Mouse (Mus musculus): ENCODE data around the gene Pcdh10. TPM values are rescaled to one million over a fixed set of nuclear protein-coding genes. Genes with fewer than 3 reads are reported as not detected.

The Pcdh10 gene
- total and polyA plus RNA-seq, 3 experiments = not detected

- DNase-seq (ENCODE audit: low read depth, low spot score) = no peak
- Histone ChIP-seq H3K36me3 (ENCODE audit: control insufficient read depth in 1 of 2, insufficient read depth in 2 of 2, low read length in 2 of 2) (no peaks in the 10 kb centered on the region), H3K79me2 (ENCODE audit: control insufficient read depth, insufficient read depth, low read length, poor library complexity) (no peaks in the 10 kb centered on the region), H3K27ac (ENCODE audit: control insufficient read depth, low read depth, low read length) (no peak overlapping the region), H3K9me3 (replicated peaks; ENCODE audit: insufficient read depth, low read length) (no peaks in the 10 kb centered on the region), H3K27me3 (ENCODE audit: control insufficient read depth in 1 of 2, insufficient read depth in 2 of 2, low read length in 2 of 2) (no peaks in the 10 kb centered on the region), H3K4me3 (ENCODE audit: control insufficient read depth in 1 of 2, insufficient read depth in 1 of 2, low read depth in 2 of 2, low read length in 2 of 2) (no peak overlapping the region), H3K9ac (ENCODE audit: control insufficient read depth, low read depth, low read length, poor library complexity, severe bottlenecking) (no peak overlapping the region), H3K4me1 (ENCODE audit: control insufficient read depth in 1 of 2, insufficient read depth in 2 of 2, low read length in 2 of 2) (no peaks in the 10 kb centered on the region)
- no peak for TF ChIP-seq NELFE (IDR thresholded peaks at IDR 0.05; ENCODE audit: low read depth, low read length)
- TF ChIP-seq MAFK (IDR thresholded peaks at IDR 0.05; ENCODE audit: borderline replicate concordance, low read depth, low read length) = no peak
- TF ChIP-seq RCOR1 (IDR thresholded peaks at IDR 0.05; ENCODE audit: low read depth, low read length) = no peak
- no peak for TF ChIP-seq CHD1 (IDR thresholded peaks at IDR 0.05; ENCODE audit: low read depth, low read length)
- no peak for TF ChIP-seq ZMIZ1 (IDR thresholded peaks at IDR 0.05; ENCODE audit: low read depth, low read length)
- no peak for TF ChIP-seq MEF2A (IDR thresholded peaks at IDR 0.05; ENCODE audit: extremely low read depth, insufficient replicate concordance, low read depth, low read length, poor library complexity, severe bottlenecking)
- TF ChIP-seq KAT2A (conservative IDR thresholded peaks at IDR 0.05; ENCODE audit: low read depth, low read length) = no peak
- TF ChIP-seq TBP (IDR thresholded peaks at IDR 0.05; ENCODE audit: low read depth, low read length) = no peak
- TF ChIP-seq JUND (IDR thresholded peaks at IDR 0.05; ENCODE audit: low read depth, low read length) = no peak
- TF ChIP-seq ZNF384 (IDR thresholded peaks at IDR 0.05; ENCODE audit: low read depth, low read length) = no peak
- TF ChIP-seq EP300 (IDR thresholded peaks at IDR 0.05; ENCODE audit: low read depth in 1 of 2, low read length in 2 of 2) = no peak
- TF ChIP-seq BHLHE40 (IDR thresholded peaks at IDR 0.05; ENCODE audit: borderline replicate concordance, low read depth, low read length) = no peak
- no peak for TF ChIP-seq HCFC1 (IDR thresholded peaks at IDR 0.05; ENCODE audit: low read depth, low read length)
Measured at GRCm38 (mm10) chr3:45379972-45380761, 2.0 kb downstream of the Pcdh10 start.

- DNase-seq (ENCODE audit: low read depth, low spot score) = no peak
- H3K79me2 ChIP-seq (ENCODE audit: control insufficient read depth, insufficient read depth, low read length, poor library complexity) = no peaks in the 10 kb centered on the region
- H3K9me3 ChIP-seq (replicated peaks; ENCODE audit: insufficient read depth, low read length) = no peaks in the 10 kb centered on the region
Measured at GRCm38 (mm10) chr3:45380811-45381761, 2.9 kb downstream of the Pcdh10 start.

More at GRCm38 (mm10) chr3:45380811-45381761, 2.9 kb downstream of the Pcdh10 start:
- H3K36me3 ChIP-seq (ENCODE audit: control insufficient read depth in 1 of 2, insufficient read depth in 2 of 2, low read length in 2 of 2) = no peaks in the 10 kb centered on the region
- TF ChIP-seq SMC3 (IDR thresholded peaks at IDR 0.05; ENCODE audit: low read depth, low read length) (no peak), ELF1 (IDR thresholded peaks at IDR 0.05; ENCODE audit: low read depth, low read length) (no peak), POLR2AphosphoS2 (IDR thresholded peaks at IDR 0.05; ENCODE audit: low read length) (no peak), CHD1 (IDR thresholded peaks at IDR 0.05; ENCODE audit: low read depth, low read length) (no peak), TCF12 (IDR thresholded peaks at IDR 0.05; ENCODE audit: low read depth, low read length) (no peak), MEF2A (IDR thresholded peaks at IDR 0.05; ENCODE audit: extremely low read depth, insufficient replicate concordance, low read depth, low read length, poor library complexity, severe bottlenecking) (no peak), NRF1 (IDR thresholded peaks at IDR 0.05; ENCODE audit: insufficient read depth, low read depth, low read length, poor library complexity, severe bottlenecking) (no peak), GATA1 (IDR thresholded peaks at IDR 0.05; ENCODE audit: low read depth, low read length) (no peak), MAFK (IDR thresholded peaks at IDR 0.05; ENCODE audit: borderline replicate concordance, low read depth, low read length) (no peak), KAT2A (conservative IDR thresholded peaks at IDR 0.05; ENCODE audit: low read depth, low read length) (no peak), GABPA (IDR thresholded peaks at IDR 0.05; ENCODE audit: low read depth, low read length) (no peak), MYB (IDR thresholded peaks at IDR 0.05; ENCODE audit: low read depth, low read length) (no peak), TAL1 (IDR thresholded peaks at IDR 0.05; ENCODE audit: low read length) (no peak), E2F4 (IDR thresholded peaks at IDR 0.05; ENCODE audit: borderline replicate concordance, low read depth, low read length) (no peak)
- H3K9ac ChIP-seq (ENCODE audit: control insufficient read depth, low read depth, low read length, poor library complexity, severe bottlenecking) = no peak overlapping the region
- no peak overlapping the region for H3K4me3 ChIP-seq (ENCODE audit: control insufficient read depth in 1 of 2, insufficient read depth in 1 of 2, low read depth in 2 of 2, low read length in 2 of 2)
- H3K27me3 ChIP-seq (ENCODE audit: control insufficient read depth in 1 of 2, insufficient read depth in 2 of 2, low read length in 2 of 2) = no peaks in the 10 kb centered on the region
- no peak overlapping the region for H3K27ac ChIP-seq (ENCODE audit: control insufficient read depth, low read depth, low read length)
- no peaks in the 10 kb centered on the region for H3K4me1 ChIP-seq (ENCODE audit: control insufficient read depth in 1 of 2, insufficient read depth in 2 of 2, low read length in 2 of 2)

All from MEL (cell line).